Comparison of ENCODE assay signal across 23 mouse cellular contexts in genomic region chr5:36427831-36428230, GRCm38 (mm10). TPM values are rescaled to one million over a fixed set of nuclear protein-coding genes. Genes with fewer than 3 reads are reported as not detected.
DNase-seq lines count a peak whose midpoint lies in the region; ATAC-seq lines count a peak whose summit lies in the region.
"Had no signal": no experiment of that assay in that cellular context is flagged by ENCODE, and none has a peak within 500 bp of the region (broad histone marks: within the 10 kb centered on the region; RNA-seq: fewer than 3 reads in every experiment).

No protein-coding gene starts in this region.

- no peak for DNase-seq in heart, postnatal 10 days
- peak; percentile 14 to 30 for DNase-seq in kidney, postnatal 4 days
- DNase-seq in kidney, adult 9 months: no peak
- DNase-seq in adrenal gland, postnatal 10 days: peak; percentile 42
- DNase-seq in frontal cortex, adult 2 months (ENCODE audit: extremely low spot score in 1 of 2, low spot score in 1 of 2): no peak
- DNase-seq in embryonic facial prominence, embryonic 10.5 days (ENCODE audit: low spot score): no peak
- DNase-seq: B cell, adult 2 months; cerebellum, adult 11-12 months; cerebellum, postnatal 36 days; heart, adult 11 months; kidney, postnatal 10 days; lung, adult 2 months; lung, postnatal 4 days; retina, postnatal 1 day; thymus, postnatal 36 days had no signal

- peaks cover 35% of the 10 kb centered on the region for H3K27me3 ChIP-seq in heart, embryonic 13.5 days (replicated peaks)
- no peaks in the 10 kb centered on the region for H3K27me3 ChIP-seq in hindbrain, embryonic 16.5 days (replicated peaks; ENCODE audit: control insufficient read depth, insufficient read depth, low read length)
- H3K27me3 ChIP-seq in embryonic facial prominence, embryonic 10.5 days (replicated peaks; ENCODE audit: low read depth, poor library complexity, severe bottlenecking): no peaks in the 10 kb centered on the region
- H3K27me3 ChIP-seq: embryonic facial prominence, embryonic 15.5 days; limb, embryonic 15.5 days; Patski had no signal

- H3K9ac ChIP-seq in heart, embryonic 13.5 days: no peak overlapping the region
- H3K9ac ChIP-seq in hindbrain, embryonic 16.5 days (ENCODE audit: low read depth, low read length): no peak overlapping the region
- H3K9ac ChIP-seq: embryonic facial prominence, embryonic 15.5 days; limb, embryonic 15.5 days; midbrain, embryonic 12.5 days had no signal

- no peaks in the 10 kb centered on the region; the same call in 1 of the 2 replicates for H3K4me1 ChIP-seq in heart, embryonic 13.5 days
- peaks cover 5% of the 10 kb centered on the region; the same call in 1 of the 2 replicates for H3K4me1 ChIP-seq in hindbrain, embryonic 16.5 days (ENCODE audit: control insufficient read depth, insufficient read depth, low read depth, low read length)
- H3K4me1 ChIP-seq in embryonic facial prominence, embryonic 10.5 days: peaks cover 21% of the 10 kb centered on the region

- 48% methylated on average over 11 of the region's 11 CpGs for WGBS in heart, embryonic 13.5 days
- 42% methylated on average over 11 of the region's 11 CpGs for WGBS in hindbrain, embryonic 16.5 days
- 64% methylated on average over 11 of the region's 11 CpGs for WGBS in embryonic facial prominence, embryonic 10.5 days

- H3K9me3 ChIP-seq in heart, embryonic 13.5 days: no peaks in the 10 kb centered on the region
- H3K9me3 ChIP-seq in hindbrain, embryonic 16.5 days (ENCODE audit: control insufficient read depth, low read length): no peaks in the 10 kb centered on the region
- no peaks in the 10 kb centered on the region for H3K9me3 ChIP-seq in embryonic facial prominence, embryonic 10.5 days
- H3K9me3 ChIP-seq: embryonic facial prominence, embryonic 15.5 days; forebrain, embryonic 10.5 days; limb, embryonic 15.5 days; midbrain, embryonic 12.5 days had no signal

- ATAC-seq in heart, embryonic 13.5 days (ENCODE audit: extremely low read depth, insufficient number of reproducible peaks, low FRiP score, low TSS enrichment): no peak
- peak; percentile 63; the same call in 1 of the 2 replicates for ATAC-seq in hindbrain, embryonic 16.5 days
- ATAC-seq: activated CD4-positive, CD25-positive, alpha-beta regulatory T cell, adult 4 months; Patski had no signal

- H3K36me3 ChIP-seq in heart, embryonic 13.5 days: no peaks in the 10 kb centered on the region
- H3K36me3 ChIP-seq in hindbrain, embryonic 16.5 days (ENCODE audit: control insufficient read depth, insufficient read depth, low read length): no peaks in the 10 kb centered on the region
- H3K36me3 ChIP-seq in embryonic facial prominence, embryonic 10.5 days (replicated peaks): no peaks in the 10 kb centered on the region
- H3K36me3 ChIP-seq: embryonic facial prominence, embryonic 15.5 days; forebrain, embryonic 10.5 days; limb, embryonic 15.5 days; midbrain, embryonic 12.5 days had no signal

- intact Hi-C loops in heart, postnatal 10 days (cut with DNase I): no loop called here

- H3K27ac ChIP-seq in heart, embryonic 13.5 days (replicated peaks): no peak overlapping the region
- no peak overlapping the region for H3K27ac ChIP-seq in hindbrain, embryonic 16.5 days (ENCODE audit: low read depth, low read length)
- no peak overlapping the region for H3K27ac ChIP-seq in embryonic facial prominence, embryonic 10.5 days (replicated peaks)
- H3K27ac ChIP-seq: embryonic facial prominence, embryonic 15.5 days; forebrain, embryonic 10.5 days; limb, embryonic 15.5 days; midbrain, embryonic 12.5 days had no signal

- peak overlapping the region; percentile 1; the same call in 1 of the 2 replicates for H3K4me2 ChIP-seq in heart, embryonic 13.5 days
- H3K4me2 ChIP-seq in hindbrain, embryonic 16.5 days (ENCODE audit: low read length): no peak overlapping the region
- H3K4me2 ChIP-seq: embryonic facial prominence, embryonic 15.5 days; limb, embryonic 15.5 days; midbrain, embryonic 12.5 days had no signal

- no peak overlapping the region for H3K4me3 ChIP-seq in heart, embryonic 13.5 days
- no peak overlapping the region for H3K4me3 ChIP-seq in hindbrain, embryonic 16.5 days (ENCODE audit: low read length)
- no peak overlapping the region for H3K4me3 ChIP-seq in embryonic facial prominence, embryonic 10.5 days
- H3K4me3 ChIP-seq: embryonic facial prominence, embryonic 15.5 days; forebrain, embryonic 10.5 days; limb, embryonic 15.5 days; midbrain, embryonic 12.5 days had no signal

RNA-seq across cellular contexts. Expression of gene Sorcs2, which starts 29.9 kb away (rescaled TPM):
- polyA plus RNA-seq in heart, embryonic 13.5 days (2015; fragmentation: Nextera tagmentation; extraction: Ambion mirVana): 10.7 and 10.9 TPM in 2 replicates
- total RNA-seq in heart, postnatal 10 days (2021): 10 to 100 TPM; 12.2 to 12.5 TPM
- 10 to 100 TPM; 11.4 to 14.6 TPM for total RNA-seq in adrenal gland, postnatal 10 days (2021)
- polyA plus RNA-seq in hindbrain, embryonic 16.5 days (2015; fragmentation: Nextera tagmentation; extraction: Ambion mirVana): 11.8 and 15.5 TPM in 2 replicates
- polyA plus RNA-seq in frontal cortex, adult 2 months (2012; rRNA removed): 24.1 and 30.7 TPM in 2 replicates
- 7.0 and 8.7 TPM in 2 replicates for polyA plus RNA-seq in embryonic facial prominence, embryonic 10.5 days (2016; fragmentation: Nextera tagmentation; extraction: Ambion mirVana)

RNA-seq across cellular contexts. Expression of gene Grpel1, which starts 37.0 kb away (rescaled TPM):
- 52.9 and 59.4 TPM in 2 replicates for polyA plus RNA-seq in heart, embryonic 13.5 days (2015; fragmentation: Nextera tagmentation; extraction: Ambion mirVana)
- total RNA-seq in heart, postnatal 10 days (2021): 10 to 100 TPM; 60.6 to 62.4 TPM
- total RNA-seq in adrenal gland, postnatal 10 days (2021): 100 to 1,000 TPM; 101 to 103 TPM
- polyA plus RNA-seq in hindbrain, embryonic 16.5 days (2015; fragmentation: Nextera tagmentation; extraction: Ambion mirVana): 42.7 and 46.8 TPM in 2 replicates
- 20.5 and 21.3 TPM in 2 replicates for polyA plus RNA-seq in frontal cortex, adult 2 months (2012; rRNA removed)
- 59.8 and 62.2 TPM in 2 replicates for polyA plus RNA-seq in embryonic facial prominence, embryonic 10.5 days (2016; fragmentation: Nextera tagmentation; extraction: Ambion mirVana)

RNA-seq across cellular contexts. Expression of gene Tada2b, which starts 56.3 kb away (rescaled TPM):
- polyA plus RNA-seq in heart, embryonic 13.5 days (2015; fragmentation: Nextera tagmentation; extraction: Ambion mirVana): 1.4 and 1.6 TPM in 2 replicates
- 10 to 100 TPM; 18.3 to 20.1 TPM for total RNA-seq in heart, postnatal 10 days (2021)
- total RNA-seq in adrenal gland, postnatal 10 days (2021): 10 to 100 TPM; 32.6 to 34.8 TPM
- polyA plus RNA-seq in hindbrain, embryonic 16.5 days (2015; fragmentation: Nextera tagmentation; extraction: Ambion mirVana): 3.0 and 3.6 TPM in 2 replicates
- polyA plus RNA-seq in frontal cortex, adult 2 months (2012; rRNA removed): 17.4 and 18.1 TPM in 2 replicates
- 1.3 and 1.7 TPM in 2 replicates for polyA plus RNA-seq in embryonic facial prominence, embryonic 10.5 days (2016; fragmentation: Nextera tagmentation; extraction: Ambion mirVana)

RNA-seq across cellular contexts. Expression of gene Ccdc96, which starts 56.6 kb away (rescaled TPM):
- polyA plus RNA-seq in heart, embryonic 13.5 days (2015; fragmentation: Nextera tagmentation; extraction: Ambion mirVana): 0.23 and 0.27 TPM in 2 replicates
- under 1 TPM; 0.14 to 0.22 TPM for total RNA-seq in heart, postnatal 10 days (2021)
- total RNA-seq in adrenal gland, postnatal 10 days (2021): under 1 TPM; 0.15 to 0.36 TPM
- polyA plus RNA-seq in hindbrain, embryonic 16.5 days (2015; fragmentation: Nextera tagmentation; extraction: Ambion mirVana): 2.7 and 3.4 TPM in 2 replicates
- polyA plus RNA-seq in frontal cortex, adult 2 months (2012; rRNA removed): 1.2 and 1.5 TPM in 2 replicates
- 1.9 and 2.0 TPM in 2 replicates for polyA plus RNA-seq in embryonic facial prominence, embryonic 10.5 days (2016; fragmentation: Nextera tagmentation; extraction: Ambion mirVana)
- polyA plus RNA-seq: activated CD4-positive, CD25-positive, alpha-beta regulatory T cell, adult 4 months had no signal

Comparison
In these comparisons a context has a peak if more than half of its experiments do, and no peak if none do; other contexts are left out.
1. DNase-seq: peak in kidney, postnatal 4 days (2 of 2) and adrenal gland, postnatal 10 days (single experiment); none in heart, postnatal 10 days (0 of 2), kidney, adult 9 months (single experiment), frontal cortex, adult 2 months (0 of 2) and embryonic facial prominence, embryonic 10.5 days (single experiment).